In genomic region chr13:114198252-114198799, GRCm38 (mm10) we compare ENCODE assay signal across 18 mouse cellular contexts.
A peak's percentile ranks its signal among the peaks of the same experiment; 100 is the strongest.
DNase-seq lines count a peak whose midpoint lies in the region; ATAC-seq and TF ChIP-seq lines count a peak whose summit lies in the region.
"Had no signal": no experiment of that assay in that cellular context is flagged by ENCODE, and none has a peak within 500 bp of the region (broad histone marks: within the 10 kb centered on the region; RNA-seq: fewer than 3 reads in every experiment).

No protein-coding gene starts in this region.

- no peaks in the 10 kb centered on the region for H3K4me1 ChIP-seq in heart, embryonic 11.5 days (ENCODE audit: control insufficient read depth, insufficient read depth, low read length)

- H3K4me2 ChIP-seq in heart, embryonic 11.5 days, result no peak overlapping the region
- H3K4me2 ChIP-seq: hindbrain, embryonic 14.5 days had no signal

- no peaks in the 10 kb centered on the region for H3K27me3 ChIP-seq in heart, embryonic 11.5 days (ENCODE audit: control insufficient read depth, insufficient read depth, low read length)

- TF ChIP-seq CTCF in layer of hippocampus, adult 2 months (conservative IDR thresholded peaks at IDR 0.05), result no peak

- peak; percentile 9 to 23 for DNase-seq in cerebellum, postnatal 14 days
- DNase-seq in cerebellum, adult 18-20 months, result no peak
- DNase-seq in layer of hippocampus, adult 2 months (ENCODE audit: low spot score in 2 of 2), result peak in 1 of 2 experiments; percentile 16
- no peak for DNase-seq in layer of hippocampus, postnatal 36 days
- DNase-seq in right cerebral cortex, postnatal 25 days, result peak; percentile 11
- no peak for DNase-seq in right cerebral cortex, postnatal 36 days (ENCODE audit: low spot score in 2 of 2)
- DNase-seq in gastrocnemius, postnatal 25 days, result no peak
- DNase-seq: adrenal gland, adult 2 months; cerebellum, adult 11 months; gastrocnemius, adult 2 months; kidney, adult 11 months; kidney, postnatal 10 days; lung, adult 18-20 months; lung, postnatal 36 days; thymus, postnatal 25 days had no signal

- peak overlapping the region; percentile 1; the same call in 1 of the 2 replicates for H3K4me3 ChIP-seq in layer of hippocampus, adult 2 months
- H3K4me3 ChIP-seq in heart, embryonic 11.5 days (ENCODE audit: low read depth, low read length), result no peak overlapping the region
- H3K4me3 ChIP-seq: gastrocnemius, adult 2 months had no signal

- ATAC-seq in heart, embryonic 11.5 days (replicated peaks; ENCODE audit: insufficient number of reproducible peaks, low FRiP score, low TSS enrichment), result no peak

- H3K36me3 ChIP-seq in heart, embryonic 11.5 days (ENCODE audit: control insufficient read depth, insufficient read depth, low read length), result no peaks in the 10 kb centered on the region

- no peak overlapping the region for H3K27ac ChIP-seq in layer of hippocampus, adult 2 months
- no peak overlapping the region for H3K27ac ChIP-seq in heart, embryonic 11.5 days (ENCODE audit: low read depth, low read length)
- H3K27ac ChIP-seq: gastrocnemius, adult 2 months; hindbrain, embryonic 14.5 days; stomach, postnatal 0 days had no signal

- WGBS in heart, embryonic 11.5 days (ENCODE audit: insufficient replicate concordance), result 83% methylated on average over 10 of the region's 10 CpGs

- H3K9me3 ChIP-seq in heart, embryonic 11.5 days (replicated peaks; ENCODE audit: control insufficient read depth, low read length), result no peaks in the 10 kb centered on the region

- H3K9ac ChIP-seq in heart, embryonic 11.5 days (ENCODE audit: low read depth, low read length), result no peak overlapping the region
- H3K9ac ChIP-seq: hindbrain, embryonic 14.5 days had no signal

Comparison
In these comparisons a context has a peak if more than half of its experiments do, and no peak if none do; other contexts are left out.
1. DNase-seq: peak in cerebellum, postnatal 14 days (2 of 2) and right cerebral cortex, postnatal 25 days (single experiment); none in cerebellum, adult 18-20 months (0 of 2), layer of hippocampus, postnatal 36 days (0 of 2), right cerebral cortex, postnatal 36 days (0 of 2) and gastrocnemius, postnatal 25 days (single experiment).